Mouse (Mus musculus): ENCODE data around the gene Pcdh9. TPM values are rescaled to one million over a fixed set of nuclear protein-coding genes. Genes with fewer than 3 reads are reported as not detected.

The Pcdh9 gene
- polyA plus RNA-seq (2016; fragmentation: Nextera tagmentation; extraction: Ambion mirVana), result 17.0 and 39.2 TPM in 2 replicates

DNA sequence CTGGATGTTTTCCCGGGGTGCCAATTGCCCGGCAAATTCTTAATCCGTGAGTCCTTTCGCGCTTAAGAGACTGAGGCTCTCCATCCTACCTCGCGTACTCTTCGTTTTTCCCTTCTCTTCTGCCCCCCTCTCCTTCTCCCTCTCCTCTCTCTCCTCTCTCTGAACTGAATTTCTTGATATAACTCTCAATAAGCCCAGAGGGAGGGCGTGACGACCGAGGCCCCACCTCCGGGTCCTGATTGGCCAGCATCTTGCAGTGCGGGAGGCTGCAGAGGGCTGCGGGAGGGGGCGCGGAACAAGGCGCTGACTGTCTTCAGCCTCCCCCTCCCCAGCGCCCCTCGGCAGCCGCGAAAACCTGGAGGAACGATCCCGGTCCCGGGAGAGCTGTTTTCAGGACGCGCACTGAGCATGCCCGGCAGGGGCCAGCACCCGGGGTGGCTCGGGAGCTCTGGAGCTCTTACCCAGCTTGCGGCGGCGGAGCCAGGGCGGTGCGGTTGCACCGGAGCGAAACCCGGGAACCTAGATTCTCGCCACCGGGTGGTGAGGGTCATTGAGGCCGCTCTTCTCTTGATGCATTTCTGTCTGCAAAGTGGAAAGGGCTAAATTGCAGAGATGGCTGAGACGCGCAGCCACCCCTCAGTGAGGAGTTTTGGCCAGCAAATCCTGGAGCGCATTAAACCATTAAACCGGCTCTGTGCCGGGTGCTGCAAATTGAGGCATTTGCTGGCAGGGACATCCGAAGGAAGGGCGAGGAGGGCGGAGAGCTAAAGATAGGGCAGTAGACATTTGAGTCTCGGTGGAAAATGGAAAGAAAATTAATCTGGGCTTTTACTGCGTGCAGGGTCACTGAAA is at the start of gene Pcdh9:
Gene Pcdh9, minus strand, starts transcription at position 161 of the 852 bp plus-strand sequence.
- Histone ChIP-seq H3K27ac (peak within 1 kb of the TSS; percentile 86), H3K27me3 (ENCODE audit: insufficient read depth, poor library complexity, severe bottlenecking) (peaks cover 7% of the 10 kb centered on the region; the same call in 1 of the 2 replicates), H3K4me3 (peak within 1 kb of the TSS; percentile 64), H3K4me1 (replicated peaks) (peaks cover 11% of the 10 kb centered on the region; the same call in 1 of the 2 replicates), H3K9me3 (no peaks in the 10 kb centered on the region), H3K36me3 (no peaks in the 10 kb centered on the region)
- peak; percentile 95 for DNase-seq (ENCODE audit: low spot score)
- under 1% methylated on average over 50 of the region's 50 CpGs for WGBS

DNA sequence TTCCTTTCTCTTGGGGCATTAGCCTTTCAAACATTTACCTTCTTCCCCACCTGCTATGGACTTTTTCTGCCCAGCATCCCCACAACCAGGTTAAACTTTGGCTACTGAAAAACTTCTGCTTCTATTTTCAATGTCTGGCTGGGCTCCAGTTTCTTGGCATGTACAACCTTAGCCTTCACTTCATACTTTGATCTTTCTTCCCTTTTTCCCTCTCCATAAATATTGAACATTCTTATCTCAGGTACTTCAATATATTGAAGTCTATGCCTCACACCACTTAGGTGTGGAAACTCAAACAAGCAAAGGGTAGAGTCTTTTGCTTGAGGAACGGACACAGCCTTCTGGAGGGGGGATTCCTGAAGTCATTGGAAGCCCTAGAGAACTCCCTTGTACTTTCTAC is 16.4 kb upstream of the Pcdh9 start:
- H3K27me3 ChIP-seq (ENCODE audit: insufficient read depth, poor library complexity, severe bottlenecking), result no peaks in the 10 kb centered on the region
- 0 out of 2 replicates have a peak, but pooled peaks cover 2% of the 10 kb centered on the region for H3K4me1 ChIP-seq (replicated peaks)
- DNase-seq (ENCODE audit: low spot score), result no peak
- 84% methylated on average over 1 of the region's 1 CpGs for WGBS
- H3K36me3 ChIP-seq, result no peaks in the 10 kb centered on the region
- H3K9me3 ChIP-seq, result no peaks in the 10 kb centered on the region
- no peak overlapping the region for H3K27ac ChIP-seq
- H3K4me3 ChIP-seq, result no peak overlapping the region

GRCm38 (mm10) chr14:93898533-93898932 is 8.1 kb upstream of the Pcdh9 start:
- Histone ChIP-seq H3K27me3 (ENCODE audit: insufficient read depth, poor library complexity, severe bottlenecking) (no peaks in the 10 kb centered on the region), H3K4me1 (replicated peaks) (no peaks in the 10 kb centered on the region), H3K27ac (no peak overlapping the region), H3K9me3 (no peaks in the 10 kb centered on the region), H3K4me3 (no peak overlapping the region), H3K36me3 (no peaks in the 10 kb centered on the region)
- DNase-seq (ENCODE audit: low spot score), result no peak

GRCm38 (mm10) chr14:93895131-93895530 is 4.7 kb upstream of the Pcdh9 start:
- Histone ChIP-seq H3K9me3 (no peaks in the 10 kb centered on the region), H3K27ac (no peak overlapping the region), H3K36me3 (no peaks in the 10 kb centered on the region), H3K27me3 (ENCODE audit: insufficient read depth, poor library complexity, severe bottlenecking) (peaks cover 3% of the 10 kb centered on the region; the same call in 1 of the 2 replicates), H3K4me1 (replicated peaks) (peaks cover 6% of the 10 kb centered on the region; the same call in 1 of the 2 replicates), H3K4me3 (no peak overlapping the region)
- 92% methylated on average over 3 of the region's 3 CpGs for WGBS
- DNase-seq (ENCODE audit: low spot score), result no peak

DNA sequence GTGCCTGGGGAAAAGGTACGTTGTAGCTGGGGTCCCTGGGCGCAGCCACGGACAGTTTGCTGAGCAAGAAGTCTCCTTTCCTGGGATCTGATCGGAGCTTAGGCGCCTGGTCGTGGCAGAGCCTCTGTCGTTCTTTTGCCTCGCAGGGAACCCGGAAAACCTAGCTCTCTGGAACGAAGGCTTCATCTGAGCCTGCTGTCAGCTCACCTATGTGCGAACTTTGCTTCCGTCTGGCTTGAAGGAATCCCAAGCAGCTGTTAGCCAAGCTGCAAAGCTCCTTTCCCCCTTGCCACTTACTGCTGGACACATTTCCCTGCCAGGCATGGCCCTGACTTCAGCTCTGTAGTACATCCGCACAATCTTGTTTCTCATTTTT is 880 bp upstream of the Pcdh9 start:
- DNase-seq (ENCODE audit: low spot score), result no peak
- WGBS, result 1% methylated on average over 13 of the region's 13 CpGs
- Histone ChIP-seq H3K4me1 (replicated peaks) (peaks cover 11% of the 10 kb centered on the region; the same call in 1 of the 2 replicates), H3K36me3 (no peaks in the 10 kb centered on the region), H3K27ac (peak overlapping the region; percentile 86), H3K9me3 (no peaks in the 10 kb centered on the region), H3K4me3 (peak overlapping the region; percentile 64), H3K27me3 (ENCODE audit: insufficient read depth, poor library complexity, severe bottlenecking) (peaks cover 7% of the 10 kb centered on the region; the same call in 1 of the 2 replicates)

- peak overlapping the region; percentile 86; the same call in 1 of the 2 replicates for H3K27ac ChIP-seq
- WGBS, result under 1% methylated on average over 20 of the region's 20 CpGs
Observed at GRCm38 (mm10) chr14:93889839-93890518, 500 bp downstream of the Pcdh9 start.

GRCm38 (mm10) chr14:93889231-93889630 is 1.2 kb downstream of the Pcdh9 start:
- no peak overlapping the region for H3K27ac ChIP-seq
- no peak for DNase-seq (ENCODE audit: low spot score)
- no peaks in the 10 kb centered on the region for H3K9me3 ChIP-seq
- peak overlapping the region; percentile 64 for H3K4me3 ChIP-seq
- H3K36me3 ChIP-seq, result no peaks in the 10 kb centered on the region
- H3K4me1 ChIP-seq (replicated peaks), result peaks cover 11% of the 10 kb centered on the region; the same call in 1 of the 2 replicates
- H3K27me3 ChIP-seq (ENCODE audit: insufficient read depth, poor library complexity, severe bottlenecking), result peaks cover 7% of the 10 kb centered on the region; the same call in 1 of the 2 replicates
- 41% methylated on average over 6 of the region's 6 CpGs for WGBS

More at GRCm38 (mm10) chr14:93889839-93890518, 500 bp downstream of the Pcdh9 start:
- peaks cover 7% of the 10 kb centered on the region; the same call in 1 of the 2 replicates for H3K27me3 ChIP-seq (ENCODE audit: insufficient read depth, poor library complexity, severe bottlenecking)
- no peaks in the 10 kb centered on the region for H3K36me3 ChIP-seq
- peak; percentile 28 for DNase-seq (ENCODE audit: low spot score)
- peaks cover 11% of the 10 kb centered on the region; the same call in 1 of the 2 replicates for H3K4me1 ChIP-seq (replicated peaks)
- peak overlapping the region; percentile 64 for H3K4me3 ChIP-seq
- no peaks in the 10 kb centered on the region for H3K9me3 ChIP-seq

DNA sequence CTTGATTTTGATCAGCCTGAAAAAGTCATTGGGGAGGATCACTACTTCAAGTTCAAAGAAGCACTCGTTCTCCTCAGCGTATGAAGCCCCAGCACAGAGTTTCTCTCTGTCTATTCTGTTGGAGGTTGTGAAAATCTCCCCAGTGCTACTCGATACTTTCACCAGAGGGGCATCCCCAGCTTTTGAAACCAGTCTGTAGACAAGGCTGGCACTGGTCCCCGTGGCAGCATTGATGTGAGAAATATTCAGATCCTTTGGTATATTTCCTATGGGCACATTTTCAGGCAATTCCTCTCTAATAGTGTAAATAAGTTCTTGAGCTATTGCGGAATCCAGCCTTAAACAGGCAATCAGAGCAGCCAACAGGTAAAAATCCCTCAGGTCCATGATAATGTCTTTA is 2.1 kb downstream of the Pcdh9 start:
- H3K36me3 ChIP-seq, result no peaks in the 10 kb centered on the region
- H3K27me3 ChIP-seq (ENCODE audit: insufficient read depth, poor library complexity, severe bottlenecking), result peaks cover 7% of the 10 kb centered on the region; the same call in 1 of the 2 replicates
- H3K9me3 ChIP-seq, result no peaks in the 10 kb centered on the region
- WGBS, result 87% methylated on average over 5 of the region's 5 CpGs
- H3K4me1 ChIP-seq (replicated peaks), result peaks cover 11% of the 10 kb centered on the region; the same call in 1 of the 2 replicates
- DNase-seq (ENCODE audit: low spot score), result no peak
- H3K4me3 ChIP-seq, result peak overlapping the region; percentile 64; the same call in 1 of the 2 replicates
- H3K27ac ChIP-seq, result no peak overlapping the region

DNA sequence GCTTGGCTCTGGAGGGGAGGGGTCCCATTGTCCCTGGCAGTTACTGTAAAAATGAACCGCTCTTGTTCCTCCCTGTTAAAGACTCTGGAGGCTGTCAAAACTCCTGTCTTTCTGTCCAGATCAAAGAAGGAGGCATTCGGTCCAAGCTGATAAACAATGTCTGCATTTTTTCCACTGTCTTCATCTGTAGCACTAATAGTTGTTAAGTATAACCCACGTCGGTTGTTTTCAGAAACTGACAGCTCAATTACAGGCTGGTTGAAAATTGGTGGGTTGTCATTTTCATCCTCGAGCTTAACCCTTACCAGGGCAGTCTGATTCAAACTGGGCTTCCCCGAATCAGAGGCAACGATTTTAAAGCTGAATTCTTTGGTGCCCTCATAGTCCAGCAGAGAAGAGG is 3.4 kb downstream of the Pcdh9 start:
- WGBS, result 81% methylated on average over 7 of the region's 7 CpGs
- no peak overlapping the region for H3K4me3 ChIP-seq
- H3K36me3 ChIP-seq, result no peaks in the 10 kb centered on the region
- H3K27me3 ChIP-seq (ENCODE audit: insufficient read depth, poor library complexity, severe bottlenecking), result 0 out of 2 replicates have a peak, but pooled peaks cover 4% of the 10 kb centered on the region
- H3K27ac ChIP-seq, result no peak overlapping the region
- no peaks in the 10 kb centered on the region for H3K9me3 ChIP-seq
- H3K4me1 ChIP-seq (replicated peaks), result peaks cover 11% of the 10 kb centered on the region; the same call in 1 of the 2 replicates
- no peak for DNase-seq (ENCODE audit: low spot score)

GRCm38 (mm10) chr14:93885551-93886084 is 4.9 kb downstream of the Pcdh9 start:
- no peak overlapping the region for H3K4me3 ChIP-seq
- 0 out of 2 replicates have a peak, but pooled peaks cover 5% of the 10 kb centered on the region for H3K4me1 ChIP-seq (replicated peaks)
- no peaks in the 10 kb centered on the region for H3K9me3 ChIP-seq
- WGBS, result 83% methylated on average over 11 of the region's 11 CpGs
- DNase-seq (ENCODE audit: low spot score), result no peak
- H3K27me3 ChIP-seq (ENCODE audit: insufficient read depth, poor library complexity, severe bottlenecking), result 0 out of 2 replicates have a peak, but pooled peaks cover 4% of the 10 kb centered on the region
- no peak overlapping the region for H3K27ac ChIP-seq
- H3K36me3 ChIP-seq, result no peaks in the 10 kb centered on the region

- WGBS, result 7% methylated on average over 2 of the region's 2 CpGs
- H3K36me3 ChIP-seq, result no peaks in the 10 kb centered on the region
- H3K4me1 ChIP-seq (replicated peaks), result 0 out of 2 replicates have a peak, but pooled peaks cover 4% of the 10 kb centered on the region
- peak; percentile 54 for DNase-seq (ENCODE audit: low spot score)
- no peak overlapping the region for H3K4me3 ChIP-seq
- H3K9me3 ChIP-seq, result no peaks in the 10 kb centered on the region
- no peak overlapping the region for H3K27ac ChIP-seq
- H3K27me3 ChIP-seq (ENCODE audit: insufficient read depth, poor library complexity, severe bottlenecking), result 0 out of 2 replicates have a peak, but pooled peaks cover 4% of the 10 kb centered on the region
Observed at GRCm38 (mm10) chr14:93884467-93884866, 6.0 kb downstream of the Pcdh9 start.

DNA sequence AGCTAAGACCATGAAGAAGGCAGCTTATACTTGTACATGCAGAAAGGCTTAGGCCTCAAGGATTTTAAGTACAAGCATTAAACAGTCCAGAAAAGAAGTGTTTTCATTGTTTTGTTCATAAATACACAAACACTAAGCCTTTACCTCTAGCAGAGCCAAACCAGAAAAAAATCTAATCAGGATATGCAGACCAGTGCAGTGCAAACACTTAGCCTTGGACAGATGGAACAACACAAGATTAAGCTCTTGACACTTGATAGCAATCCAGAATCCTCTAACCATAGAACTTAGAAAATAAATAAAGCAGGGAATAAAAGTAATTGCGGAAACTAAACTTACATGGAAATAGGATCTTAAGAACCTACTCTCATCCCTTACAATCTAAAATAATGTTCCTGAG is 10.4 kb downstream of the Pcdh9 start:
- no peak overlapping the region for H3K27ac ChIP-seq
- H3K4me1 ChIP-seq (replicated peaks), result no peaks in the 10 kb centered on the region
- H3K36me3 ChIP-seq, result no peaks in the 10 kb centered on the region
- no peak overlapping the region for H3K4me3 ChIP-seq
- no peak for DNase-seq (ENCODE audit: low spot score)
- no peaks in the 10 kb centered on the region for H3K9me3 ChIP-seq
- 90% methylated on average over 1 of the region's 1 CpGs for WGBS
- no peaks in the 10 kb centered on the region for H3K27me3 ChIP-seq (ENCODE audit: insufficient read depth, poor library complexity, severe bottlenecking)
